Mouse (Mus musculus): Measurements from ENCODE around the gene Fut8. TPM values are rescaled to one million over a fixed set of nuclear protein-coding genes. Genes with fewer than 3 reads are reported as not detected.
A peak's percentile ranks its signal among the peaks of the same experiment; 100 is the strongest.
"Not testable (repeated sequence)": the region's sequence is repeated elsewhere in the genome, so short reads cannot be mapped to it uniquely, and the experiment has no call there.

Gene Fut8
- polyA plus RNA-seq, 1 experiment from 2014 or later, result 27.7 TPM

GRCm38 (mm10) chr12:77270694-77271093 lies 32.8 kb downstream of the Fut8 start:
- Histone ChIP-seq H3K27ac (replicated peaks; ENCODE audit: low read depth, low read length) (no peak overlapping the region), H3K4me1 (ENCODE audit: control insufficient read depth, insufficient read depth, low read length) (no peaks in the 10 kb centered on the region), H3K4me2 (ENCODE audit: low read depth, low read length) (no peak overlapping the region), H3K27me3 (ENCODE audit: control insufficient read depth, insufficient read depth, low read length) (no peaks in the 10 kb centered on the region), H3K9me3 (replicated peaks; ENCODE audit: control insufficient read depth, low read length) (no peaks in the 10 kb centered on the region), H3K36me3 (replicated peaks; ENCODE audit: control insufficient read depth, insufficient read depth, low read depth, low read length) (no peaks in the 10 kb centered on the region), H3K4me3 (ENCODE audit: low read depth, low read length) (no peak overlapping the region), H3K9ac (replicated peaks; ENCODE audit: low read length) (no peak overlapping the region)
- ATAC-seq (replicated peaks; ENCODE audit: insufficient number of reproducible peaks, low FRiP score, low TSS enrichment, low read depth) (no peak), DNase-seq (ENCODE audit: low spot score) (no peak)
- WGBS, result 78% methylated on average over 3 of the region's 3 CpGs

- Histone ChIP-seq H3K4me3 (ENCODE audit: low read depth, low read length) (no peak overlapping the region), H3K9me3 (replicated peaks; ENCODE audit: control insufficient read depth, low read length) (no peaks in the 10 kb centered on the region), H3K9ac (replicated peaks; ENCODE audit: low read length) (no peak overlapping the region), H3K27ac (replicated peaks; ENCODE audit: low read depth, low read length) (no peak overlapping the region), H3K4me2 (ENCODE audit: low read depth, low read length) (no peak overlapping the region), H3K4me1 (ENCODE audit: control insufficient read depth, insufficient read depth, low read length) (no peaks in the 10 kb centered on the region), H3K36me3 (replicated peaks; ENCODE audit: control insufficient read depth, insufficient read depth, low read depth, low read length) (no peaks in the 10 kb centered on the region), H3K27me3 (ENCODE audit: control insufficient read depth, insufficient read depth, low read length) (no peaks in the 10 kb centered on the region)
- no peak for DNase-seq (ENCODE audit: low spot score)
- ATAC-seq (replicated peaks; ENCODE audit: insufficient number of reproducible peaks, low FRiP score, low TSS enrichment, low read depth), result no peak
- 95% methylated on average over 2 of the region's 2 CpGs for WGBS
Measured at GRCm38 (mm10) chr12:77288507-77288906, 50.6 kb downstream of the Fut8 start.

- Histone ChIP-seq H3K9ac (replicated peaks; ENCODE audit: low read length) (no peak overlapping the region), H3K9me3 (replicated peaks; ENCODE audit: control insufficient read depth, low read length) (no peaks in the 10 kb centered on the region), H3K4me1 (ENCODE audit: control insufficient read depth, insufficient read depth, low read length) (no peaks in the 10 kb centered on the region), H3K4me3 (ENCODE audit: low read depth, low read length) (no peak overlapping the region), H3K27ac (replicated peaks; ENCODE audit: low read depth, low read length) (no peak overlapping the region), H3K4me2 (ENCODE audit: low read depth, low read length) (no peak overlapping the region), H3K27me3 (ENCODE audit: control insufficient read depth, insufficient read depth, low read length) (no peaks in the 10 kb centered on the region), H3K36me3 (replicated peaks; ENCODE audit: control insufficient read depth, insufficient read depth, low read depth, low read length) (no peaks in the 10 kb centered on the region)
- ATAC-seq (replicated peaks; ENCODE audit: insufficient number of reproducible peaks, low FRiP score, low TSS enrichment, low read depth), result no peak
- DNase-seq (ENCODE audit: low spot score), result peak; percentile 26
- 55% methylated on average over 4 of the region's 4 CpGs for WGBS
Measured at GRCm38 (mm10) chr12:77291017-77291416, 53.1 kb downstream of the Fut8 start.

- H3K4me1 ChIP-seq (ENCODE audit: control insufficient read depth, insufficient read depth, low read length); DNase-seq (ENCODE audit: low spot score); H3K9me3 ChIP-seq (replicated peaks; ENCODE audit: control insufficient read depth, low read length); H3K9ac ChIP-seq (replicated peaks; ENCODE audit: low read length); H3K36me3 ChIP-seq (replicated peaks; ENCODE audit: control insufficient read depth, insufficient read depth, low read depth, low read length); ATAC-seq (replicated peaks; ENCODE audit: insufficient number of reproducible peaks, low FRiP score, low TSS enrichment, low read depth); H3K27ac ChIP-seq (replicated peaks; ENCODE audit: low read depth, low read length); H3K27me3 ChIP-seq (ENCODE audit: control insufficient read depth, insufficient read depth, low read length); H3K4me2 ChIP-seq (ENCODE audit: low read depth, low read length); H3K4me3 ChIP-seq (ENCODE audit: low read depth, low read length): not testable (repeated sequence)
- WGBS, result 76% methylated on average over 2 of the region's 2 CpGs
Measured at GRCm38 (mm10) chr12:77291864-77292263, 53.9 kb downstream of the Fut8 start.

- 71% methylated on average over 4 of the region's 4 CpGs for WGBS
- H3K4me2 ChIP-seq (ENCODE audit: low read depth, low read length), result no peak overlapping the region
- no peak overlapping the region for H3K4me3 ChIP-seq (ENCODE audit: low read depth, low read length)
- DNase-seq (ENCODE audit: low spot score) (no peak), ATAC-seq (replicated peaks; ENCODE audit: insufficient number of reproducible peaks, low FRiP score, low TSS enrichment, low read depth) (no peak)
- no peak overlapping the region for H3K27ac ChIP-seq (replicated peaks; ENCODE audit: low read depth, low read length)
- no peaks in the 10 kb centered on the region for H3K36me3 ChIP-seq (replicated peaks; ENCODE audit: control insufficient read depth, insufficient read depth, low read depth, low read length)
- no peaks in the 10 kb centered on the region for H3K4me1 ChIP-seq (ENCODE audit: control insufficient read depth, insufficient read depth, low read length)
- no peaks in the 10 kb centered on the region for H3K27me3 ChIP-seq (ENCODE audit: control insufficient read depth, insufficient read depth, low read length)
- H3K9me3 ChIP-seq (replicated peaks; ENCODE audit: control insufficient read depth, low read length), result no peaks in the 10 kb centered on the region
- H3K9ac ChIP-seq (replicated peaks; ENCODE audit: low read length), result no peak overlapping the region
Measured at GRCm38 (mm10) chr12:77292375-77293258, 54.7 kb downstream of the Fut8 start.

- DNase-seq (ENCODE audit: low spot score), result no peak
- no peaks in the 10 kb centered on the region for H3K27me3 ChIP-seq (ENCODE audit: control insufficient read depth, insufficient read depth, low read length)
- no peak overlapping the region for H3K9ac ChIP-seq (replicated peaks; ENCODE audit: low read length)
- H3K36me3 ChIP-seq (replicated peaks; ENCODE audit: control insufficient read depth, insufficient read depth, low read depth, low read length), result no peaks in the 10 kb centered on the region
- no peaks in the 10 kb centered on the region for H3K9me3 ChIP-seq (replicated peaks; ENCODE audit: control insufficient read depth, low read length)
- H3K4me3 ChIP-seq (ENCODE audit: low read depth, low read length), result no peak overlapping the region
- ATAC-seq (replicated peaks; ENCODE audit: insufficient number of reproducible peaks, low FRiP score, low TSS enrichment, low read depth), result no peak
- no peaks in the 10 kb centered on the region for H3K4me1 ChIP-seq (ENCODE audit: control insufficient read depth, insufficient read depth, low read length)
- WGBS, result 83% methylated on average over 1 of the region's 1 CpGs
- no peak overlapping the region for H3K27ac ChIP-seq (replicated peaks; ENCODE audit: low read depth, low read length)
- H3K4me2 ChIP-seq (ENCODE audit: low read depth, low read length), result no peak overlapping the region
Measured at GRCm38 (mm10) chr12:77296119-77296518, 58.2 kb downstream of the Fut8 start.

GRCm38 (mm10) chr12:77297114-77297513 lies 59.2 kb downstream of the Fut8 start:
- no peak for ATAC-seq (replicated peaks; ENCODE audit: insufficient number of reproducible peaks, low FRiP score, low TSS enrichment, low read depth)
- H3K9ac ChIP-seq (replicated peaks; ENCODE audit: low read length), result no peak overlapping the region
- no peaks in the 10 kb centered on the region for H3K36me3 ChIP-seq (replicated peaks; ENCODE audit: control insufficient read depth, insufficient read depth, low read depth, low read length)
- DNase-seq (ENCODE audit: low spot score), result no peak
- no peak overlapping the region for H3K4me2 ChIP-seq (ENCODE audit: low read depth, low read length)
- no peaks in the 10 kb centered on the region for H3K27me3 ChIP-seq (ENCODE audit: control insufficient read depth, insufficient read depth, low read length)
- H3K27ac ChIP-seq (replicated peaks; ENCODE audit: low read depth, low read length), result no peak overlapping the region
- WGBS, result 80% methylated on average over 4 of the region's 4 CpGs
- H3K4me3 ChIP-seq (ENCODE audit: low read depth, low read length), result no peak overlapping the region
- no peaks in the 10 kb centered on the region for H3K4me1 ChIP-seq (ENCODE audit: control insufficient read depth, insufficient read depth, low read length)
- no peaks in the 10 kb centered on the region for H3K9me3 ChIP-seq (replicated peaks; ENCODE audit: control insufficient read depth, low read length)

GRCm38 (mm10) chr12:77297858-77298257 lies 59.9 kb downstream of the Fut8 start:
- ATAC-seq (replicated peaks; ENCODE audit: insufficient number of reproducible peaks, low FRiP score, low TSS enrichment, low read depth), result no peak
- Histone ChIP-seq H3K4me2 (ENCODE audit: low read depth, low read length) (no peak overlapping the region), H3K9me3 (replicated peaks; ENCODE audit: control insufficient read depth, low read length) (no peaks in the 10 kb centered on the region), H3K36me3 (replicated peaks; ENCODE audit: control insufficient read depth, insufficient read depth, low read depth, low read length) (no peaks in the 10 kb centered on the region), H3K27ac (replicated peaks; ENCODE audit: low read depth, low read length) (no peak overlapping the region), H3K4me1 (ENCODE audit: control insufficient read depth, insufficient read depth, low read length) (no peaks in the 10 kb centered on the region), H3K4me3 (ENCODE audit: low read depth, low read length) (no peak overlapping the region), H3K9ac (replicated peaks; ENCODE audit: low read length) (no peak overlapping the region), H3K27me3 (ENCODE audit: control insufficient read depth, insufficient read depth, low read length) (no peaks in the 10 kb centered on the region)
- WGBS, result 80% methylated on average over 2 of the region's 2 CpGs
- no peak for DNase-seq (ENCODE audit: low spot score)
